Mouse (Mus musculus) neutrophil, adult 59 days (primary cell): ENCODE data around the gene Zfp592. TPM values are rescaled to one million over a fixed set of nuclear protein-coding genes. Genes with fewer than 3 reads are reported as not detected.

ENCODE experiments used
- total RNA-seq, 2 experiments: library from RNA; stranded (reverse); gene quantifications; 1 replicate in 1 of 2; 2 replicates in 1 of 2; pipeline ENCODE4 v1.2.4; 2023

The Zfp592 gene
- 10 to 100 TPM; 37.4 to 43.2 TPM for total RNA-seq

DNA sequence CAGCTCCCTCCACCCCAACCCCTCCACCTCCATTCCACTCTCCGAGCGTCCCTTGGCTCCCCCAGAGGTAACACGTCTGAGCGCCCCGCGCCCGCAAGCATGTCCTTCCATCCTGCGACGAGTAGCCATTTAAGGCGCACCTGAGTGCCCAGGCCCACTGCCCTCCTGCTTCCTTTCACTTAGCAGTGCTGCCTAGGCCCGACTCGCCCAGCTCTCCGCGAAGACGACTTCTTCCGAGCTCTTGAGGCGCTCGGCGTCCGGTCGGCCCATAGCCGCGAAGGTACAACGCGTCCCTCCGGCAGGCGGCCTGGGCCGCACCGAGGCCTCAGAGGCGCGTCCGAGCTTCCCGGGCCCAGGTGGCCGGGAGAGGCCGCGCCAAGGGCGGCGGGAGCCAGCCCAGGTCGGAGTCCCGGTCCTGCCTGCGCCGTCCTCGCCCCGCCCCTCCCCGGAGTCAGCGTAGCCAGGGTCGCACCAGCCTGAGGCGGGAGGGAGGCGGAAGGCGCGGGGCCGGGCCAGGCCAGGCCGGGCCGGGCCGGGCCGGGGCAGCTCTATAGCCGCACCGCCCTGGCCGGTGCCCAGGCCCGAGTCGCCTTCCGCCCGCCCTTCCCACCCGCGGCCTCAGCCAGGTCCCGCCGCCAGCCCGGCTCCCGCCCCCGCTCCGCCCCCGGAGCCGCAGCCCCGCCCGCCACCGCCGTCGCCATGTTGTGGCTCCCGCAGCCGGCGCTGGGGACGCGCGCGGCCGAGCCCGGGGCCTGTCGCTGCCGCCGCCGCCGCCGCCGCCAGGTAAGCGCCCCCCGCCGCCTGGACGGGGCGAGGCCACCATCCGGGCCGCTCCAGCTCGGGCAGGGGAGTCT, at the start of gene Zfp592:
Gene Zfp592 (plus strand): TSS at position 702 of the 854 bp plus-strand sequence.

DNA sequence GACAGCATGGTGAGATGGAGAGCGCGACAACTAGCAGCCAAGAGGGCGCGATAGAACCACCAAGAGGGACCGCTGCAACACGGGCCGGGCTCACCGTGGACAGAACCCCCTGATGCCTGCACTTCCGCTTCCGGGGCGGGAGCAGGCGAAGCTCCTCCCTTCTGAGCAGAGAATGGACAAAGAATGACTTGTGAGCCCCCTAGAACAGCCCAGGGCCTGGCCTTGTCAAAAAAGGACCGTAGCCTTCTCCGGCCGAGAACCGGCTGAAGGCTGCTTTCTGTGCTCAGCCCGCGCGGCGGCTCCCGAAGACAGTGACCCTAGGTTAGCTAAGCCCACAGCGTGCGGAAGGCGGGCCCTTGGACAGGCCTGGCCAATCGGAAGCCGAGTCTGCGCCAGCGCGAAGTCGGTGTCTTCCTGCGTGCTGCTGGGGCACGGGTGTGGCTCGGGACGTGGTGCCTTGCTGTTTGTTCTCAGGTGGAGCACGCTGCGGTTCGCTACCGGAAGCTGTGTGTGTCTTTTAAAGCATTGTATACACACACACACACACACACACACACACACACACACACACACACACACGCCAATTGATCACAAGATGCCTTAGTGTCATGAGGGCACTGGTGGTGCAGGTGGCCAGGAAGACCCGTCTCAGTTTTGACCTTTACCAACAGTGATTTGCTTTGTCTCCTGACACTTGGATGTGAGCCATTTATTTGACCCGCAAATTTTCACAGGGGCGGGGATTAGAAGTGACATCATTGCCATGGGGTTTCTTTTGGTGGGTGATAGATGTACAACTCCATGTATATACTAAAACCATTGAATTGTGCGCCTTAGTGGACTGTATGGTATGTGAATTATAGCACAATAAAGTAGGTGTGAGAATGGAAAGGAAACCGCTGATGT, 45.8 kb upstream of the Zfp592 start, which contains the start of gene Sec11a:
Gene Sec11a (minus strand): TSS at position 336 of the 906 bp plus-strand sequence.

GRCm38 (mm10) chr7:81057471-81057870, 64.0 kb downstream of the Zfp592 start, which contains the start of gene Alpk3:
Alpk3 (plus strand) TSS chr7:81057600.

Other genes with a start within 250 kb of the Zfp592 start
- 100 to 1,000 TPM; 673 to 690 TPM for gene Iqgap1, start 167.7 kb upstream of the Zfp592 start, total RNA-seq
- gene Zscan2, start 132.8 kb upstream of the Zfp592 start, total RNA-seq = 1 to 10 TPM; 4.0 to 4.3 TPM
- 1 to 10 TPM; 4.8 to 7.5 TPM for gene Wdr73, start 92.4 kb upstream of the Zfp592 start, total RNA-seq
- gene Nmb, start 88.6 kb upstream of the Zfp592 start, total RNA-seq = 1 to 10 TPM; 3.2 to 8.8 TPM
- gene Sec11a, start 45.9 kb upstream of the Zfp592 start, total RNA-seq = 10 to 100 TPM; 39.6 to 45.3 TPM
- under 1 TPM; 0.07 to 0.24 TPM for gene Alpk3, start 63.9 kb downstream of the Zfp592 start, total RNA-seq
- gene Slc28a1, start 121.1 kb downstream of the Zfp592 start, total RNA-seq = not detected
- 10 to 100 TPM; 17.7 to 18.6 TPM for gene Pde8a, start 219.9 kb downstream of the Zfp592 start, total RNA-seq